Mouse (Mus musculus) hematopoietic stem cell, adult 5-6 weeks (primary cell): ENCODE results near the gene Vmn1r180. TPM values are rescaled to one million over a fixed set of nuclear protein-coding genes. Genes with fewer than 3 reads are reported as not detected.
"Not testable (repeated sequence)": the region's sequence is repeated elsewhere in the genome, so short reads cannot be mapped to it uniquely, and the experiment has no call there.

Source experiments
- ATAC-seq, 2 experiments: fragments of 125-278 bp in 1 of 2; replicated peaks in 1 of 2; 2 replicates each; pipeline ENCODE4 v1.8.0; 2016 to 2017; ENCODE audit warnings: inconsistent platforms in 2 of 2, mild to moderate bottlenecking in 2 of 2, moderate number of reproducible peaks in 2 of 2, low read depth in 1 of 2, moderate TSS enrichment in 1 of 2; ENCODE audit not compliant: low FRiP score in 2 of 2, poor library complexity in 2 of 2, severe bottlenecking in 2 of 2, insufficient read depth in 1 of 2, low TSS enrichment in 1 of 2
- total RNA-seq: library from RNA; stranded (forward); fragments of 172-1452, 232-1000 nt; gene quantifications from 2 replicates; pipeline ENCODE4 v1.2.3, GENCODE M21; 2017

Gene Vmn1r180
- not detected in 2 replicates for total RNA-seq

DNA sequence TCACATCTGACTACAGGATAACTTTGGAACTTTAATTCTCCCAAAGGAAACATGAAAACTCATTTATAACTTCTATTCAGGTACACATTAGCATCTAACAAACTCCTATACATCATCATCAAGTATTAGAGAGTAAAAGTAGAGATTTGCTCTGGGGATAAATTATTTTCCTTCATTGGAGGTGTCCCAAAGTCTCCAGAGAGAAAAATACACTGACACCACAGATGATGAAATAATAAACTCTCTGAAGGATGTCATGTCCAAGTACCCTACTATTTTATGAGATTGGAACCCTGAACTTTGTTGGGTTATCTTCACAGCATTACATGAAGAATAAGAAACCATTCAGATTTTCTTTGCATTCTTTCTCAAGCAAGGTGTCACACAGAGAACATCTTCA, at the start of gene Vmn1r180:
Gene Vmn1r180, plus strand, starts transcription at position 301 of the 400 bp plus-strand sequence.
- ATAC-seq: no peak

DNA sequence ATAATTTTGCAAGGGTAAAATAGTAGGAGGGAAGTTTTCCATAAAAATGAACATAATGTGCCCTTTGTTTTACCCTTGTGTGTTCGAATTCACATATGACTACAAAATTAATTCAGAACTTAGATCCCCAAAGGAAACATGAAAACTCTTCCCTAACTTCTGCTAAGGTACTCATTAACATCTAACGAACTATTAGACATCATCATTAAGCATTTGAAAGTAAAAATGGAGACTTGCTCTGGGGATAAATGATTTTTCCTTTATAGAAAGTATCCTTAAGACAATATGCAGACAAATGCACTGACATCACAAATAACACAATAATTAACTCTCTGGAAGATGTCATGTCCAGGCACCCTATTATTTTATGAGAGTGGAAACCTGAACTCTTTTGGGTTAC, 23.8 kb upstream of the Vmn1r180 start, which contains the start of gene Vmn1r179:
Gene Vmn1r179, plus strand, starts transcription at position 301 of the 400 bp plus-strand sequence.
- no peak for ATAC-seq

DNA sequence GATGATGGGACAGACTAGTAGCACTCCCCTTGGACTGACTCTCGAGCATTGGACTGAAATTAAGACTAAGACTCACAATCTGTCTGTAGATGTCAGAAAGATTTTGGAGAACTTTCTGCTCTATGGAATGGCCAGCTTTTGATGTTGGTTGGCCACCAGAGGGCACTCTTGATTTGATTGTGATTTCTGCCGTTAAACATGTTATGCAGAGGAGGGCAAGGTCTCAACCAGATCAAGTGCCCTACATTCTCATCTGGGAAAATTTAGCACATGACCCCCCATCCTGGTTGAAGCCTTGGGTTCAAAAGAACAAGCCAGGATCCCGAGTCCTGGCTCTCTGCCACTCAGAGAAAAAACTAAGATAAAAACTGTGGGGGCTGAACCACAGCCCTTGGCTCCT, 17.6 kb downstream of the Vmn1r180 start:
- ATAC-seq: not testable (repeated sequence)

DNA sequence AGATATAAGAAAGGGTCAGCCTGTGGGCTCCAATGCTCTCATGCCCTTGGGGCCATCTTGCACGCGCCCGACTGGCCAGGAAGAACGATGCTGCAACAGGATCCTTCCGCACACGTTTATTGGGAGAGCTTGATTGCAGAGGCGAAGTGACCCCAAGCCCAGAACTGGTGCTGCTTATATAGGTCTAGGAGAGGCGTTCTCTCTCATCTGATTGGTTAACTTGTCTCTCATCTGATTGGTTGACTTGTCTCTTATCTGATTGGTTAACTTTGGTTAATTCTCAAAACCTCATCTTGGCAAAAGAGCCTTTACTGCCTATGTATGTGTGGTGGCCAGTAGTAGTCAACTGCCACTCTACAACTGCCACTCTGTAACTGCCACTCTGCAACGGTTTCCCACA, 23.9 kb downstream of the Vmn1r180 start, which contains the start of gene Vmn1r181:
Gene Vmn1r181, plus strand, starts transcription at position 301 of the 400 bp plus-strand sequence.
- ATAC-seq: not testable (repeated sequence)

DNA sequence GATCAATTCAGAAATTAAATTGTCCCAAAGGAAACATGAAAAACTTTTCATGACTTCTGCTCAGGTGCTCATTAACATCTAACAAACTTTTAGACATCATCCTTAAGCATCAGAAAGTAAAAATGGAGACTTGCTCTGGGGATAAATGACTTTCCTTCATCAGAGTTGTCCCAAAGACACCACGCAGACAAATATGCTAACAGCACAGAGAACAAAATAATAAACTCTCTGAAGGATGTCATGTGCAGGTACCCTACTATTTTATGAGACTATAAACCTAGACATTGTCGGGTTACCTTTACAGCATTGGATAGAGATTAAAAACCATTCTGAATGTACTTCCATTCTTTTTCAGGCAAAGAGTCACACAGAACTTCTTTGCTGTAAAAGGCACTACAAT, 51.0 kb downstream of the Vmn1r180 start, which contains the start of gene V1rd19:
Gene V1rd19, plus strand, starts transcription at position 301 of the 400 bp plus-strand sequence.
- no peak for ATAC-seq

Other genes with a start within 250 kb of the Vmn1r180 start
- not detected in 2 replicates for gene Vmn1r173, start 249.9 kb upstream of the Vmn1r180 start, total RNA-seq
- gene Vmn1r174, start 198.4 kb upstream of the Vmn1r180 start, total RNA-seq: not detected in 2 replicates
- gene Vmn1r175, start 140.0 kb upstream of the Vmn1r180 start, total RNA-seq: not detected in 2 replicates
- gene Vmn1r176, start 113.3 kb upstream of the Vmn1r180 start, total RNA-seq: not detected in 2 replicates
- gene Vmn1r177, start 84.2 kb upstream of the Vmn1r180 start, total RNA-seq: not detected in 2 replicates
- not detected in 2 replicates for gene Vmn1r178, start 58.6 kb upstream of the Vmn1r180 start, total RNA-seq
- gene Vmn1r179, start 23.7 kb upstream of the Vmn1r180 start, total RNA-seq: not detected in 2 replicates
- not detected in 2 replicates for gene Vmn1r181, start 24.0 kb downstream of the Vmn1r180 start, total RNA-seq
- gene V1rd19, start 51.1 kb downstream of the Vmn1r180 start, total RNA-seq: not detected in 2 replicates
- gene Vmn1r183, start 102.6 kb downstream of the Vmn1r180 start, total RNA-seq: not detected in 2 replicates
- gene Zfp180, start 131.3 kb downstream of the Vmn1r180 start, total RNA-seq: 12.1 and 12.9 TPM in 2 replicates
- gene Zfp112, start 161.7 kb downstream of the Vmn1r180 start, total RNA-seq: 0.60 and 1.1 TPM in 2 replicates
- gene Zfp235, start 183.5 kb downstream of the Vmn1r180 start, total RNA-seq: 10.6 and 19.4 TPM in 2 replicates
- gene Zfp114, start 224.4 kb downstream of the Vmn1r180 start, total RNA-seq: 2.7 and 2.8 TPM in 2 replicates